Mouse (Mus musculus): ENCODE results near the gene Agr2.

Agr2 gene

GRCm38 (mm10) chr12:36020710-36021109 is 28.0 kb downstream of the Agr2 start:
- DNase-seq (ENCODE audit: extremely low read depth, low read depth, low spot score): no peak

- no peak for DNase-seq (ENCODE audit: extremely low read depth, low read depth, low spot score)
These were observed 33.4 kb downstream of the Agr2 start for GRCm38 (mm10) chr12:36026126-36026525.

GRCm38 (mm10) chr12:36027171-36027570 is 34.5 kb downstream of the Agr2 start:
- DNase-seq (ENCODE audit: extremely low read depth, low read depth, low spot score): no peak

- DNase-seq (ENCODE audit: extremely low read depth, low read depth, low spot score): no peak
These were observed 36.4 kb downstream of the Agr2 start for GRCm38 (mm10) chr12:36028968-36029645.

GRCm38 (mm10) chr12:36029687-36030086 is 37.0 kb downstream of the Agr2 start:
- DNase-seq (ENCODE audit: extremely low read depth, low read depth, low spot score): no peak

GRCm38 (mm10) chr12:36030660-36031363 is 38.1 kb downstream of the Agr2 start:
- DNase-seq (ENCODE audit: extremely low read depth, low read depth, low spot score): no peak

- no peak for DNase-seq (ENCODE audit: extremely low read depth, low read depth, low spot score)
These were observed 39.7 kb downstream of the Agr2 start for GRCm38 (mm10) chr12:36032419-36032818.

GRCm38 (mm10) chr12:36035501-36035900 is 42.8 kb downstream of the Agr2 start:
- DNase-seq (ENCODE audit: extremely low read depth, low read depth, low spot score): no peak

GRCm38 (mm10) chr12:36036121-36036520 is 43.4 kb downstream of the Agr2 start:
- DNase-seq (ENCODE audit: extremely low read depth, low read depth, low spot score): no peak

- no peak for DNase-seq (ENCODE audit: extremely low read depth, low read depth, low spot score)
These were observed 44.1 kb downstream of the Agr2 start for GRCm38 (mm10) chr12:36036776-36037175.

GRCm38 (mm10) chr12:36039541-36040084 is 46.9 kb downstream of the Agr2 start:
- DNase-seq (ENCODE audit: extremely low read depth, low read depth, low spot score): no peak

- no peak for DNase-seq (ENCODE audit: extremely low read depth, low read depth, low spot score)
These were observed 48.0 kb downstream of the Agr2 start for GRCm38 (mm10) chr12:36040571-36041280.

- no peak for DNase-seq (ENCODE audit: extremely low read depth, low read depth, low spot score)
These were observed 48.5 kb downstream of the Agr2 start for GRCm38 (mm10) chr12:36041281-36041589.

GRCm38 (mm10) chr12:36041703-36042347 is 49.1 kb downstream of the Agr2 start:
- no peak for DNase-seq (ENCODE audit: extremely low read depth, low read depth, low spot score)

GRCm38 (mm10) chr12:36042348-36042778 is 49.7 kb downstream of the Agr2 start, which contains the start of gene Tspan13:
Gene Tspan13, minus strand, starts transcription at chr12:36042500.
- DNase-seq (ENCODE audit: extremely low read depth, low read depth, low spot score): no peak

- DNase-seq (ENCODE audit: extremely low read depth, low read depth, low spot score): no peak
These were observed 52.0 kb downstream of the Agr2 start for GRCm38 (mm10) chr12:36044691-36045090.

- no peak for DNase-seq (ENCODE audit: extremely low read depth, low read depth, low spot score)
These were observed 53.5 kb downstream of the Agr2 start for GRCm38 (mm10) chr12:36046196-36046595.

- DNase-seq (ENCODE audit: extremely low read depth, low read depth, low spot score): no peak
These were observed 54.9 kb downstream of the Agr2 start for GRCm38 (mm10) chr12:36047593-36047992.

GRCm38 (mm10) chr12:36050276-36050675 is 57.6 kb downstream of the Agr2 start:
- no peak for DNase-seq (ENCODE audit: extremely low read depth, low read depth, low spot score)
